Mouse (Mus musculus): ENCODE data around the gene Trim41. TPM values are rescaled to one million over a fixed set of nuclear protein-coding genes. Genes with fewer than 3 reads are reported as not detected.

The Trim41 gene
- total and polyA plus RNA-seq, 2 experiments: 11.4 to 18.2 TPM

- Histone ChIP-seq H3K4me1 (ENCODE audit: control insufficient read depth, insufficient read depth, low read length) (peaks cover 14% of the 10 kb centered on the region), H3K9ac (ENCODE audit: low read depth, low read length) (no peak overlapping the region), H3K4me3 (ENCODE audit: insufficient read depth, low read depth, low read length) (no peak overlapping the region), H3K27ac (replicated peaks; ENCODE audit: insufficient read depth, low read depth, low read length) (no peak overlapping the region), H3K27me3 (ENCODE audit: control insufficient read depth, insufficient read depth, low read length) (no peaks in the 10 kb centered on the region), H3K79me2 (ENCODE audit: control insufficient read depth, insufficient read depth, low read length) (no peaks in the 10 kb centered on the region), H3K36me3 (ENCODE audit: control insufficient read depth, insufficient read depth, low read length) (no peaks in the 10 kb centered on the region)
- WGBS: 29% methylated on average over 5 of the region's 5 CpGs
- no peak for TF ChIP-seq POLR2A (IDR thresholded peaks at IDR 0.05; ENCODE audit: extremely low read depth, insufficient read depth, low read length)
- no peak for TF ChIP-seq CTCF (IDR thresholded peaks at IDR 0.05; ENCODE audit: low read depth, low read length)
- no peak for DNase-seq (ENCODE audit: extremely low read depth, low read depth, low spot score)
Observed at GRCm38 (mm10) chr11:48841213-48841612, 24.1 kb upstream of the Trim41 start.

GRCm38 (mm10) chr11:48840805-48841204 is 23.7 kb upstream of the Trim41 start:
- H3K9ac ChIP-seq (ENCODE audit: low read depth, low read length): no peak overlapping the region
- H3K4me1 ChIP-seq (ENCODE audit: control insufficient read depth, insufficient read depth, low read length): peaks cover 16% of the 10 kb centered on the region
- peak; percentile 58 for DNase-seq (ENCODE audit: extremely low read depth, low read depth, low spot score)
- no peaks in the 10 kb centered on the region for H3K79me2 ChIP-seq (ENCODE audit: control insufficient read depth, insufficient read depth, low read length)
- H3K27ac ChIP-seq (replicated peaks; ENCODE audit: insufficient read depth, low read depth, low read length): no peak overlapping the region
- no peak overlapping the region for H3K4me3 ChIP-seq (ENCODE audit: insufficient read depth, low read depth, low read length)
- H3K27me3 ChIP-seq (ENCODE audit: control insufficient read depth, insufficient read depth, low read length): no peaks in the 10 kb centered on the region
- TF ChIP-seq CTCF (IDR thresholded peaks at IDR 0.05; ENCODE audit: low read depth, low read length): no peak
- TF ChIP-seq POLR2A (IDR thresholded peaks at IDR 0.05; ENCODE audit: extremely low read depth, insufficient read depth, low read length): no peak
- no peaks in the 10 kb centered on the region for H3K36me3 ChIP-seq (ENCODE audit: control insufficient read depth, insufficient read depth, low read length)

- no peak for DNase-seq (ENCODE audit: extremely low read depth, low read depth, low spot score)
- Histone ChIP-seq H3K9ac (ENCODE audit: low read depth, low read length) (no peak overlapping the region), H3K79me2 (ENCODE audit: control insufficient read depth, insufficient read depth, low read length) (no peaks in the 10 kb centered on the region), H3K4me1 (ENCODE audit: control insufficient read depth, insufficient read depth, low read length) (peaks cover 16% of the 10 kb centered on the region), H3K4me3 (ENCODE audit: insufficient read depth, low read depth, low read length) (no peak overlapping the region), H3K27me3 (ENCODE audit: control insufficient read depth, insufficient read depth, low read length) (no peaks in the 10 kb centered on the region), H3K27ac (replicated peaks; ENCODE audit: insufficient read depth, low read depth, low read length) (no peak overlapping the region), H3K36me3 (ENCODE audit: control insufficient read depth, insufficient read depth, low read length) (no peaks in the 10 kb centered on the region)
- TF ChIP-seq CTCF (IDR thresholded peaks at IDR 0.05; ENCODE audit: low read depth, low read length) (no peak), POLR2A (IDR thresholded peaks at IDR 0.05; ENCODE audit: extremely low read depth, insufficient read depth, low read length) (no peak)
- WGBS: 87% methylated on average over 10 of the region's 10 CpGs
Observed at GRCm38 (mm10) chr11:48838879-48839680, 21.9 kb upstream of the Trim41 start.

GRCm38 (mm10) chr11:48838181-48838797 is 21.1 kb upstream of the Trim41 start:
- DNase-seq (ENCODE audit: extremely low read depth, low read depth, low spot score): peak; percentile 83
- no peaks in the 10 kb centered on the region for H3K79me2 ChIP-seq (ENCODE audit: control insufficient read depth, insufficient read depth, low read length)
- peak overlapping the region; percentile 91 for H3K4me3 ChIP-seq (ENCODE audit: insufficient read depth, low read depth, low read length)
- H3K27ac ChIP-seq (replicated peaks; ENCODE audit: insufficient read depth, low read depth, low read length): peak overlapping the region; percentile 85
- TF ChIP-seq CTCF (IDR thresholded peaks at IDR 0.05; ENCODE audit: low read depth, low read length): no peak
- no peak for TF ChIP-seq POLR2A (IDR thresholded peaks at IDR 0.05; ENCODE audit: extremely low read depth, insufficient read depth, low read length)
- peak overlapping the region; percentile 95 for H3K9ac ChIP-seq (ENCODE audit: low read depth, low read length)
- WGBS: 6% methylated on average over 16 of the region's 16 CpGs
- no peaks in the 10 kb centered on the region for H3K27me3 ChIP-seq (ENCODE audit: control insufficient read depth, insufficient read depth, low read length)
- no peaks in the 10 kb centered on the region for H3K36me3 ChIP-seq (ENCODE audit: control insufficient read depth, insufficient read depth, low read length)
- peaks cover 16% of the 10 kb centered on the region for H3K4me1 ChIP-seq (ENCODE audit: control insufficient read depth, insufficient read depth, low read length)

- no peaks in the 10 kb centered on the region for H3K27me3 ChIP-seq (ENCODE audit: control insufficient read depth, insufficient read depth, low read length)
- no peak for DNase-seq (ENCODE audit: extremely low read depth, low read depth, low spot score)
- H3K36me3 ChIP-seq (ENCODE audit: control insufficient read depth, insufficient read depth, low read length): no peaks in the 10 kb centered on the region
- under 1% methylated on average over 73 of the region's 77 CpGs for WGBS
- peak overlapping the region; percentile 95 for H3K9ac ChIP-seq (ENCODE audit: low read depth, low read length)
- H3K4me3 ChIP-seq (ENCODE audit: insufficient read depth, low read depth, low read length): peak overlapping the region; percentile 91
- H3K27ac ChIP-seq (replicated peaks; ENCODE audit: insufficient read depth, low read depth, low read length): peak overlapping the region; percentile 85
- TF ChIP-seq CTCF (IDR thresholded peaks at IDR 0.05; ENCODE audit: low read depth, low read length): no peak
- TF ChIP-seq POLR2A (IDR thresholded peaks at IDR 0.05; ENCODE audit: extremely low read depth, insufficient read depth, low read length): 0 out of 2 replicates have a peak, but pooled peaks have one; percentile 33
- peaks cover 16% of the 10 kb centered on the region for H3K4me1 ChIP-seq (ENCODE audit: control insufficient read depth, insufficient read depth, low read length)
- no peaks in the 10 kb centered on the region for H3K79me2 ChIP-seq (ENCODE audit: control insufficient read depth, insufficient read depth, low read length)
Observed at GRCm38 (mm10) chr11:48837310-48838180, 20.4 kb upstream of the Trim41 start.

Measured in liver, adult 2 months (tissue).